Mouse (Mus musculus) small intestine, adult 2 months (tissue): ENCODE measurements around the gene Npat. TPM values are rescaled to one million over a fixed set of nuclear protein-coding genes. Genes with fewer than 3 reads are reported as not detected.

Source experiments
- H3K27ac ChIP-seq: fragments of 200-500 bp; 2 replicates; pipeline ENCODE4 v1.5.1; 2012; ENCODE audit warnings: low read depth, low read length, control low read depth, inconsistent platforms; ENCODE audit not compliant: insufficient read depth
- H3K27me3 ChIP-seq: fragments of 200-500 bp; 2 replicates; pipeline ENCODE4 v1.6.1; 2012; ENCODE audit warnings: mild to moderate bottlenecking, moderate library complexity, low read length, inconsistent platforms; ENCODE audit not compliant: control insufficient read depth, insufficient read depth
- H3K36me3 ChIP-seq: fragments of 200-500 bp; 2 replicates; pipeline ENCODE4 v1.6.1; 2012; ENCODE audit warnings: mild to moderate bottlenecking, low read length, control low read depth, inconsistent platforms; ENCODE audit not compliant: control insufficient read depth, insufficient read depth
- H3K4me1 ChIP-seq: fragments of 200-500 bp; 2 replicates; pipeline ENCODE4 v1.6.1; 2012; ENCODE audit warnings: low read length, inconsistent platforms, mixed read lengths; ENCODE audit not compliant: control insufficient read depth, insufficient read depth, insufficient read length
- H3K4me3 ChIP-seq: fragments of 200-500 bp; 2 replicates; pipeline ENCODE4 v1.5.1; 2012; ENCODE audit warnings: low read depth, mild to moderate bottlenecking, control low read depth, inconsistent platforms, low read length, moderate library complexity
- CTCF ChIP-seq: fragments of 200-500 bp; IDR thresholded peaks from 2 replicates; pipeline ENCODE4 v1.5.1; 2012; ENCODE audit warnings: low read depth, mild to moderate bottlenecking, control low read depth, inconsistent platforms, low read length, moderate library complexity, mixed read lengths; ENCODE audit not compliant: insufficient replicate concordance, insufficient read length; ENCODE audit errors: extremely low read depth
- POLR2A ChIP-seq: fragments of 200-500 bp; IDR thresholded peaks from 2 replicates; pipeline ENCODE4 v1.6.1; 2012; ENCODE audit warnings: low read depth, mild to moderate bottlenecking, control low read depth, inconsistent platforms, low read length, moderate library complexity
- WGBS: fragments of 180-500 bp; shearing (Covaris S2); methylation state at CpG from one replicate; pipeline ENCODE4 v1.1.7; 2018; 5-methylcytosine and 5-hydroxymethylcytosine counted together
- polyA plus RNA-seq: library from polyadenylated mRNA; depleted of rRNA; stranded (reverse); fragments of >200 nt; gene quantifications from 2 replicates; pipeline ENCODE4 v1.2.3, GENCODE M21; 2012; rRNA removed

Gene Npat
- polyA plus RNA-seq = 0.36 and 0.91 TPM in 2 replicates

DNA sequence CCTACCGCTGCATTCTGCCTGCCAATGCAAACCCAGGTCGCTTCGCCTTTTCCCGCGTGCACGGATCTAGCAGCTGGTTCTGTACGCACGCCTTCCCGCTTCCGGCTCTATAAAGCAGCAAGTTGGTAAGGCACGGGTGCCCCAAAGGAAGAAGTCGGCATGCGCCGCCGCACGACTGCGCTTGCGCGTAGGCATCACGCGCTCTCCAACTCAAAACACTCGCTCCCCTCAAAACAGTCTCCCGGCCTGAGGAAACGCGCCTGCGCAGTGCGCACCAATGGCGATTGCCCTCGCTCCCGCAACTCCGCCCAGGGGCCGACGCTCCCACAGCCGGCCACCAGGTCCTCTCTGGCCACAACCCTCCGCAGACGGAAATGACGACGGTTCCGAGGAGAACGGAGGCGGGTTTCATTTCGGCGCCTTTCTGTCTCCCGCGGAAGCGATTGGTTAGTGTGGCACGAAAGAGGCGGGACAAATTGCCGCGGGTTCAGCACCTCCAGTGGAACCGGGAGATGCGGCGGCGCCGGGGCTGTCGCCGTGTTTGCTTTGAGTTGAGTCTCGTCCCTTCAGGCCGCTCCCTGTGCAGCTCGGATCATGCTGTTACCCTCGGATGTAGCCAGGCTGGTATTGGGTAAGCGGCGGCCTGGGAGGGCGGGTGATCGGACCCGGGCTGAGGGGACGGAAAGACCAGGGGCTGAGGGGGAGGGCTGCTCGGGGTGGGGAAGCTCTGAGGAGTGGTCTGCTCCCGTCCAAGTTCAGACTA, at the start of gene Npat, which contains the start of gene Atm:
TSS of gene Npat (plus strand) at position 490 of the 763 bp plus-strand sequence.
TSS of gene Atm (minus strand) at position 183 of the 763 bp plus-strand sequence.
- Histone ChIP-seq H3K27me3 (no peaks in the 10 kb centered on the region), H3K4me1 (peaks cover 4% of the 10 kb centered on the region; the same call in 1 of the 2 replicates), H3K36me3 (no peaks in the 10 kb centered on the region), H3K4me3 (peak within 1 kb of the TSS; percentile 83), H3K27ac (peak within 1 kb of the TSS; percentile 76)
- TF ChIP-seq POLR2A (peak; percentile 63; the same call in 1 of the 2 replicates), CTCF (no peak)
- under 1% methylated on average over 69 of the region's 69 CpGs for WGBS

DNA sequence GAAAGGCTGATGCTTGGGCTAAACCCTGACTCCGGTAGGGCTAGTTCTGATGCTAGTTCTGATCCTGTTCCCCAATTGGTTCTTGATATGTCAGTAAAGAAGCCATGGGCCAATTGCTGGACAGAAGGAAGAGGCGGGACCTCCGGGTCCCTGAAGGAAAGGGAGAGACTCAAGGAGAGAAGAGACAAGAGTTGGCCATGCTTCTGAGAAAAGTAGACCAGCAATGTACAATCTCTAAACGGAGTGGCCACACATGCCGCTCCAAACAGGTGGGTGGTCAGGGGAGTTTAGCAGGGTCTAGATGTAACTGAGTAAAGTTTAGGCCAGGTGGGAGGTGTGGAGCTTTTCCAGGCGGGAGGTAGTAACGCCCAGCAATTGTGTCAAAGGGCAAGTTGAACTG, 28.8 kb upstream of the Npat start:
- no peaks in the 10 kb centered on the region for H3K4me1 ChIP-seq
- peaks cover 5% of the 10 kb centered on the region for H3K36me3 ChIP-seq
- H3K4me3 ChIP-seq = no peak overlapping the region
- TF ChIP-seq POLR2A (no peak), CTCF (no peak)
- no peak overlapping the region for H3K27ac ChIP-seq
- WGBS = 87% methylated on average over 7 of the region's 7 CpGs
- H3K27me3 ChIP-seq = no peaks in the 10 kb centered on the region

DNA sequence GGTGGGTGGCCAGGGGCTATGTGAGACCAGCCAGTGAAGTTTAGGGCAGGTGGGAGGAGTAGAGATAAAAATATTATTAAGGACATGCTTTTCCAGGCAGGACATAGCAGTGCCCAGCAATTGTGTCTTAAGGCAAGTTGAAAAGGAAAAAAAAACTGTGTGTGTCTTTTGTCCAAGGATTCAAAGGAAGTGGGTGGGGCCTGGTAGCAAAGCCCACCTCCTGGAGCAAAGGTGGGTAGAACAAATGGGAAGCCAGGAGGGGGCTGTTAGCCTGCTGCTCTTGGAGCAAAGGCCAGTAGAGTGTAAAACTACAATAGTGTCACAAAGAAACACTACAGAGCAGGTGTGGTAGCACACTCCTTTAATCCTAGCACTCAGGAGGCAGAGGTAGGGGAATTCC, 22.8 kb upstream of the Npat start:
- H3K27ac ChIP-seq = no peak overlapping the region
- H3K27me3 ChIP-seq = no peaks in the 10 kb centered on the region
- TF ChIP-seq CTCF (no peak), POLR2A (no peak)
- H3K36me3 ChIP-seq = peaks cover 5% of the 10 kb centered on the region
- no peak overlapping the region for H3K4me3 ChIP-seq
- H3K4me1 ChIP-seq = no peaks in the 10 kb centered on the region

DNA sequence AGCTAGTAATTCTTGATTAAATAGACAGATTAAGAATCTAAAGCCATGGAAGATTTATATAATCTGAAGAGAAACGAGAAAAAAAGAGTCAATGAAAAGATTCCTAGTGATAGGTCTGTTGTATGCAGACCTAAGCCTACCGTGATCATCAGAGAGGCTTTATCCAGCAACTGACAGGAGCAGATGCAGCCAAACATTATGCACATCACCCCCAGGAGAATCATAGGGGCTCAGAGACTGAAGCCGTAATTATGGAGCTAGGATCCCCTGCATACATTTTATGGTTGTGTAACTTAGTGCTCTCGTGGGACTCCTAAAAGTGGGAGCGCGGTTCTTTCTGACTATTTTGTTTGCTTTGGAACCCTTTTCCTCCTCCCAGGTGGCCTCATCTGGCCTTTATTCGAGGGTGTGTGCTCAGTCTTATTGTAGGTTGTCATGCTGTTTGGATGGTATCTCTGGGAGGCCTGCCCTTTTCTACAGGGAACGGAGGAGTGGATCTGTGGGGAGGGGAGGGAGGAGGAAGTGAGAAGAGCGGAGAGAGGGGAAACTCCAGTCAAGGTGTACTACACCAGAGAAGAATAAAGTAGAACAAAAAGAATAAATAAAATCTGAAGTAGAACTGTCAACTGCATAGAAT, 19.4 kb upstream of the Npat start:
- no peak overlapping the region for H3K27ac ChIP-seq
- H3K4me3 ChIP-seq = no peak overlapping the region
- H3K36me3 ChIP-seq = peaks cover 6% of the 10 kb centered on the region; the same call in 1 of the 2 replicates
- H3K4me1 ChIP-seq = no peaks in the 10 kb centered on the region
- H3K27me3 ChIP-seq = no peaks in the 10 kb centered on the region
- TF ChIP-seq POLR2A (no peak), CTCF (no peak)
- WGBS = 40% methylated on average over 9 of the region's 9 CpGs

DNA sequence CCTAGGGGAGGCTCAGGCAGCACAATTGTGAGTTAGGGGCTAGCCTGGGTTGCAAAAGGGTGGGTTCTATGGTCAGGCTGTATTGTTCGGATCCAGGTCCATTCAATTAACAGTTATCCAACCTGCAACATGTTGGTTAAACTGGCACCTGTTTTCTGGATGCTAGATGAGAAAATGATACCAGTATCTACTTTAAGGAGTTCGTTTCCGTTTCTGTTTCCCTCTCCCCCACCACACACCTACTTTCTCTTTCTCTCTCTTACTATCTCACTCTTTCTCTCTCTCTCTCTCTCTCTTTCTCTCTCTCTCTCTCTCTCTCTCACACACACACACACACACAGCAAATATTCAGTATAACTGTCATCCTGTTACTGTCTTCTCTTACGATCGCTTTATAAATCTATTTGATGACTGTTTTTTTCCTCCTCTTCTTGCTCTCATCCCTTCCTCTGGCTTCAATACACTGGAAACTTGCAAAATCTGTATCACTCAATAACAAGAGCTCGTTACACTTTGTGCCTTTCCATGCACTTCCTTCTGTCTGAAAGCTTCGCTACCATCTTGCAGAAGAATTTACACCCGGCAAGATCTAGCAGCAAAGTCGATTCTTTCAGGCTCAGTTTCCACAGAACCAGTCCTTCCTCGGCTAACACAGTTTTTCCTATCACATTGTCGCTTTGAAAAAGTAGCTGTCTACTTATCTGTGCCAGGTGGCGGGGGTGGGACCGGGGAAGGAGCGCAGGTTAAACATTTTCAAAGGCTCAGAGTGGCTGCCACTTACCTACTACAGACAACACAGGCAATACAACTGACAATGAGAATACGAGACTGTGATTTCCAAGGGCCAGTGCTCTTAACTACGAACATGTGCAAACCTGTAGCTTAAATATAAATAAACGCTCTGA, 1.2 kb upstream of the Npat start:
- 3% methylated on average over 17 of the region's 17 CpGs for WGBS
- H3K4me3 ChIP-seq = peak overlapping the region; percentile 82
- H3K36me3 ChIP-seq = peaks cover 3% of the 10 kb centered on the region; the same call in 1 of the 2 replicates
- TF ChIP-seq CTCF (no peak), POLR2A (no peak)
- H3K4me1 ChIP-seq = peaks cover 4% of the 10 kb centered on the region; the same call in 1 of the 2 replicates
- H3K27me3 ChIP-seq = no peaks in the 10 kb centered on the region
- peak overlapping the region; percentile 76 for H3K27ac ChIP-seq

DNA sequence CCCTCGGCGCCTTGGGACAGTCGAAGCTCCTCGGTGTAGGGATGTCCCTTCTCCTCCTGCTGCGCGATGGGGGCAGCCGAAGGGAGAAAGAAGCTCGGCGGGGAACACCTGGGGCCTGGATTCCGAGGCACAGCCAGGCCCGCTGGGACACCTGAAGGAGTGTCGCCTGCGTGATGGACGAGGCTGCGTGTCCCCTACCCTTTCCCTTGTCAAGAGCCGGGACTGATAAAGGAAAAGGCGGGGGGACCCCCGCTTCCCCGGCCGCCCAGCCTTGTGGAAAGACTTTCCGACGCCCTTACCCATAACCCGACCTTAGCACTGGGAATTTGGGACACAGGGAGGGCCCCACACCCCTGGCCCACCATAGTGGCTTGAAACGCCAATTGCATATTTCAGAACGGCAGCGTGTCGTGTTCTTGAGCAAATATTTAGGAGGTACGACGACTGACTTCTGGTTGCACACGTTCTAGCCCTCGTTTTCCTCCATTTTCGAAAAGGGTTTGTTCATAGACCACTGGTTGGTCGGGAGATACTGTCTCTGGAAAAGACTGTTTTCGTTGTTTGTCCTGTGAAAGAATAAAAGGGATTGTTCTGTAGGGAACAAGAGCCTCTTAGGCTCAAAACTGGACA, 604 bp downstream of the Npat start:
- whole genome bisulfite sequencing = under 1% methylated on average over 34 of the region's 34 CpGs
- peak overlapping the region; percentile 56; the same call in 1 of the 2 replicates for H3K27ac ChIP-seq

More for the DNA sequence above, 604 bp downstream of the Npat start:
- Histone ChIP-seq H3K4me1 (peaks cover 4% of the 10 kb centered on the region; the same call in 1 of the 2 replicates), H3K27me3 (no peaks in the 10 kb centered on the region), H3K4me3 (peak overlapping the region; percentile 83), H3K36me3 (no peaks in the 10 kb centered on the region)
- TF ChIP-seq CTCF = no peak
- TF ChIP-seq POLR2A = no peak
